Mouse (Mus musculus): ENCODE measurements at regions not wholly inside any gene's neighbourhood (a gene's known extent, or its start where the extent isn't known, plus 50 kb on each side); places are given as distances from the start of the nearest gene placed in this dataset.

DNA sequence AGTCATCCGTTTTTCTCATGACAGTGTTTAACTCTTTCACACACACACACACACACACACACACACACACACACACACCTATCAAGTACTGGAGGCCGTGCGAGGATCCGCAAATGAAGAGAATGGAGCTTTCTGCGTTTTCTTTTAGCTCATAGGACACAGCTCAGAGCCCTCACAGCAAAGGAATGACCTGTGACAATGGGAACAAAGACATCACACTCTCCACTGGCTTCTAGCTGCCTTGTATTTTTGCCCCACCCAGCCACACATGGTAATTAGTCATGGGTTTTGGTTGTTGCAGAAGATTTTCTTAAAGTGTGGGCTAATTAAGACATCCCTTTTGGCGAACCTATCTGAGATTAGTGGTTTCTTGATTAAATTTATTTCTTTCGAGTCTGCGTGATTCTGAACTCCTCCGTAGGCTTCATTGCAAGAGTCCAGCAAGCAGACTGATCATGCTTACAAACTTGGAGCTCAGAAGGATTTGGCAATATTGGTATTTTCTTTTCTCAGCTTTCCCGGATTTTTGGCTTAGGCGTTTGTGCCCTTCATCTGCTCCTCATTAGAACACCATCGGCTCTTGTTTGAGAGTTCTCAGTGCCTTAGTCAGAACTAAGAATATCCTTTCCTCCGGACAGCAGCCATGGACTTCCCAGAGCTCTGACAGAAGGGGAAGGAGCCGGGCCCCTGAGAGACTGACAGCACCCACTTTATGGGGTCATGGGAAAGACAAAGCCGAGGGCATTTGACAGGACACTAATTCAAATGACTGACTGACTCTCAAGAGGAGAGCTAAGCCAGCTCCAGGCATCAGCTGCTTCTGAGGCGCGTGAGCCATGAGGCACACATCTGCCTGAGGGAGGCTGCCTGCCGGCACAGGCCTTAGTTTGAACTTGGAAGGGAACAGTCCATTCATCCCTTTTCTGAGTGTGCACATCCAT lies 158.8 kb downstream of the Cxcl12 start:
- Histone ChIP-seq H3K79me2 (ENCODE audit: control insufficient read depth, insufficient read depth, low read length, poor library complexity) (no peaks in the 10 kb centered on the region), H3K36me3 (ENCODE audit: control insufficient read depth in 1 of 2, insufficient read depth in 2 of 2, low read length in 2 of 2) (no peaks in the 10 kb centered on the region), H3K4me3 (ENCODE audit: control insufficient read depth in 1 of 2, insufficient read depth in 1 of 2, low read depth in 2 of 2, low read length in 2 of 2) (no peak overlapping the region), H3K27me3 (ENCODE audit: control insufficient read depth in 1 of 2, insufficient read depth in 2 of 2, low read length in 2 of 2) (no peaks in the 10 kb centered on the region), H3K9me3 (replicated peaks; ENCODE audit: insufficient read depth, low read length) (no peaks in the 10 kb centered on the region), H3K27ac (ENCODE audit: control insufficient read depth, low read depth, low read length) (no peak overlapping the region), H3K9ac (ENCODE audit: control insufficient read depth, low read depth, low read length, poor library complexity, severe bottlenecking) (no peak overlapping the region), H3K4me1 (ENCODE audit: control insufficient read depth in 1 of 2, insufficient read depth in 2 of 2, low read length in 2 of 2) (no peaks in the 10 kb centered on the region)
- no peak for TF ChIP-seq NRF1 (IDR thresholded peaks at IDR 0.05; ENCODE audit: insufficient read depth, low read depth, low read length, poor library complexity, severe bottlenecking)
- TF ChIP-seq MXI1 (IDR thresholded peaks at IDR 0.05; ENCODE audit: low read depth, low read length), result no peak
- TF ChIP-seq CHD1 (IDR thresholded peaks at IDR 0.05; ENCODE audit: low read depth, low read length), result no peak
- TF ChIP-seq MEF2A (IDR thresholded peaks at IDR 0.05; ENCODE audit: extremely low read depth, insufficient replicate concordance, low read depth, low read length, poor library complexity, severe bottlenecking), result no peak
- no peak for TF ChIP-seq HCFC1 (IDR thresholded peaks at IDR 0.05; ENCODE audit: low read depth, low read length)
- no peak for TF ChIP-seq MYC (IDR thresholded peaks at IDR 0.05; ENCODE audit: low read depth, low read length)
- no peak for DNase-seq (ENCODE audit: low read depth, low spot score)

GRCm38 (mm10) chr6:117329164-117329939 lies 161.0 kb downstream of the Cxcl12 start:
- H3K27me3 ChIP-seq (ENCODE audit: control insufficient read depth in 1 of 2, insufficient read depth in 2 of 2, low read length in 2 of 2), result no peaks in the 10 kb centered on the region
- no peak overlapping the region for H3K4me3 ChIP-seq (ENCODE audit: control insufficient read depth in 1 of 2, insufficient read depth in 1 of 2, low read depth in 2 of 2, low read length in 2 of 2)
- no peaks in the 10 kb centered on the region for H3K4me1 ChIP-seq (ENCODE audit: control insufficient read depth in 1 of 2, insufficient read depth in 2 of 2, low read length in 2 of 2)
- DNase-seq (ENCODE audit: low read depth, low spot score), result no peak
- no peaks in the 10 kb centered on the region for H3K79me2 ChIP-seq (ENCODE audit: control insufficient read depth, insufficient read depth, low read length, poor library complexity)
- TF ChIP-seq GABPA (IDR thresholded peaks at IDR 0.05; ENCODE audit: low read depth, low read length), result no peak
- no peak for TF ChIP-seq TBP (IDR thresholded peaks at IDR 0.05; ENCODE audit: low read depth, low read length)
- no peak for TF ChIP-seq TAL1 (IDR thresholded peaks at IDR 0.05; ENCODE audit: low read length)
- TF ChIP-seq MYC (IDR thresholded peaks at IDR 0.05; ENCODE audit: low read depth, low read length), result no peak
- TF ChIP-seq RAD21 (IDR thresholded peaks at IDR 0.05; ENCODE audit: low read depth, low read length), result no peak
- TF ChIP-seq KAT2A (conservative IDR thresholded peaks at IDR 0.05; ENCODE audit: low read depth, low read length), result no peak
- TF ChIP-seq JUND (IDR thresholded peaks at IDR 0.05; ENCODE audit: low read depth, low read length), result no peak
- no peak for TF ChIP-seq HCFC1 (IDR thresholded peaks at IDR 0.05; ENCODE audit: low read depth, low read length)
- no peak for TF ChIP-seq ELF1 (IDR thresholded peaks at IDR 0.05; ENCODE audit: low read depth, low read length)
- no peak for TF ChIP-seq MAFK (IDR thresholded peaks at IDR 0.05; ENCODE audit: borderline replicate concordance, low read depth, low read length)
- no peak for TF ChIP-seq MEF2A (IDR thresholded peaks at IDR 0.05; ENCODE audit: extremely low read depth, insufficient replicate concordance, low read depth, low read length, poor library complexity, severe bottlenecking)
- H3K9ac ChIP-seq (ENCODE audit: control insufficient read depth, low read depth, low read length, poor library complexity, severe bottlenecking), result no peak overlapping the region
- H3K27ac ChIP-seq (ENCODE audit: control insufficient read depth, low read depth, low read length), result no peak overlapping the region
- H3K36me3 ChIP-seq (ENCODE audit: control insufficient read depth in 1 of 2, insufficient read depth in 2 of 2, low read length in 2 of 2), result no peaks in the 10 kb centered on the region
- H3K9me3 ChIP-seq (replicated peaks; ENCODE audit: insufficient read depth, low read length), result no peaks in the 10 kb centered on the region
